Mouse (Mus musculus): ENCODE measurements at regions not wholly inside any gene's neighbourhood (a gene's known extent, or its start where the extent isn't known, plus 50 kb on each side); places are given as distances from the start of the nearest gene placed in this dataset.

- no peak for DNase-seq (ENCODE audit: low read depth)
Observed at GRCm38 (mm10) chrX:10647332-10647731, 67.5 kb upstream of the Mid1ip1 start.

GRCm38 (mm10) chrX:10650881-10651280, 63.9 kb upstream of the Mid1ip1 start:
- DNase-seq (ENCODE audit: low read depth), result peak; percentile 49
